7 mouse cellular contexts compared by ENCODE assay signal in the genomic region with DNA sequence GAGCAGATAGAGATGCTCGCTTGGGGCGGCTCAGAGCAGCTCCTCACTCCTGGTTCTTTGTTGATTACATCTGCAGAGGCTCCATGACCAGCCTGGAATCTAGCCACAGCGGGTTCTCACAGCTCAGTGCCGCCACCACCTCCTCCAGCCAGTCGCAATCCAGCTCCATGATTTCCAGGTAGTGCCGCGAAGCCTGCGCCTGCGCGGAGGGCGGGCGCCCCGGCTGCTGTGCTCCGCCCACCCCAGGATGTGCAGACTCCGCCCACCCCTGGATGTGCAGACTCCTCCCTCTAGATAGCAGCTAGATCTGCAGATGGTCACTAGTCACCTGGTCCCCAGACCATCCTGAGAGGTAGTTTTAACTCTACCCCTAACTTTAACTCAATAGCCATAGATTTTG. TPM values are rescaled to one million over a fixed set of nuclear protein-coding genes. Genes with fewer than 3 reads are reported as not detected.
DNase-seq lines count a peak whose midpoint lies in the region; ATAC-seq lines count a peak whose summit lies in the region.

No protein-coding gene starts in this region.

- no peaks in the 10 kb centered on the region for H3K9me3 ChIP-seq in midbrain, embryonic 10.5 days (replicated peaks)
- no peaks in the 10 kb centered on the region for H3K9me3 ChIP-seq in midbrain, embryonic 15.5 days
- H3K9me3 ChIP-seq in embryonic facial prominence, embryonic 11.5 days (replicated peaks; ENCODE audit: control insufficient read depth, low read length), result no peaks in the 10 kb centered on the region
- no peaks in the 10 kb centered on the region for H3K9me3 ChIP-seq in kidney, embryonic 16.5 days (ENCODE audit: low read length)
- no peaks in the 10 kb centered on the region for H3K9me3 ChIP-seq in neural tube, embryonic 13.5 days

- no peak for ATAC-seq in midbrain, embryonic 15.5 days (replicated peaks)
- no peak; the same call in 1 of the 2 replicates for ATAC-seq in embryonic facial prominence, embryonic 11.5 days (replicated peaks; ENCODE audit: insufficient number of reproducible peaks, low FRiP score, low TSS enrichment, low read depth)
- ATAC-seq in kidney, embryonic 16.5 days (ENCODE audit: low FRiP score, low TSS enrichment), result peak; percentile 44; the same call in 1 of the 2 replicates
- peak; percentile 12; the same call in 1 of the 2 replicates for ATAC-seq in neural tube, embryonic 13.5 days (ENCODE audit: low read depth)
- no peak for ATAC-seq in megakaryocyte, adult 5-6 weeks (ENCODE audit: poor library complexity, severe bottlenecking)

- DNase-seq in midbrain, embryonic 10.5 days (ENCODE audit: low spot score), result peak; percentile 83
- DNase-seq in embryonic facial prominence, embryonic 11.5 days (ENCODE audit: low spot score), result peak; percentile 85
- no peak for DNase-seq in heart, adult 18-20 months

- H3K27me3 ChIP-seq in midbrain, embryonic 10.5 days (ENCODE audit: low read depth, poor library complexity, severe bottlenecking), result no peaks in the 10 kb centered on the region
- no peaks in the 10 kb centered on the region for H3K27me3 ChIP-seq in midbrain, embryonic 15.5 days (replicated peaks)
- no peaks in the 10 kb centered on the region for H3K27me3 ChIP-seq in embryonic facial prominence, embryonic 11.5 days (ENCODE audit: control insufficient read depth, insufficient read depth, low read length)
- H3K27me3 ChIP-seq in kidney, embryonic 16.5 days (ENCODE audit: insufficient read depth, low read length), result no peaks in the 10 kb centered on the region
- no peaks in the 10 kb centered on the region for H3K27me3 ChIP-seq in neural tube, embryonic 13.5 days

- H3K36me3 ChIP-seq in midbrain, embryonic 10.5 days, result peaks cover 75% of the 10 kb centered on the region
- H3K36me3 ChIP-seq in midbrain, embryonic 15.5 days (replicated peaks), result peaks cover 36% of the 10 kb centered on the region
- H3K36me3 ChIP-seq in embryonic facial prominence, embryonic 11.5 days (replicated peaks; ENCODE audit: control insufficient read depth, insufficient read depth, low read depth, low read length), result no peaks in the 10 kb centered on the region; the same call in 1 of the 2 replicates
- H3K36me3 ChIP-seq in kidney, embryonic 16.5 days (ENCODE audit: insufficient read depth, low read length), result peaks cover 46% of the 10 kb centered on the region
- H3K36me3 ChIP-seq in neural tube, embryonic 13.5 days, result peaks cover 84% of the 10 kb centered on the region

- no peak overlapping the region for H3K4me2 ChIP-seq in midbrain, embryonic 15.5 days
- no peak overlapping the region for H3K4me2 ChIP-seq in embryonic facial prominence, embryonic 11.5 days (ENCODE audit: low read depth, low read length)
- H3K4me2 ChIP-seq in kidney, embryonic 16.5 days (replicated peaks; ENCODE audit: low read depth, low read length), result no peak overlapping the region
- H3K4me2 ChIP-seq in neural tube, embryonic 13.5 days, result no peak overlapping the region

- H3K9ac ChIP-seq in midbrain, embryonic 15.5 days, result no peak overlapping the region
- H3K9ac ChIP-seq in embryonic facial prominence, embryonic 11.5 days (replicated peaks; ENCODE audit: low read length), result no peak overlapping the region
- no peak overlapping the region for H3K9ac ChIP-seq in kidney, embryonic 16.5 days (replicated peaks; ENCODE audit: low read length)
- H3K9ac ChIP-seq in neural tube, embryonic 13.5 days, result no peak overlapping the region

- peaks cover 32% of the 10 kb centered on the region for H3K4me1 ChIP-seq in midbrain, embryonic 10.5 days
- 0 out of 2 replicates have a peak, but pooled peaks cover 4% of the 10 kb centered on the region for H3K4me1 ChIP-seq in midbrain, embryonic 15.5 days
- H3K4me1 ChIP-seq in embryonic facial prominence, embryonic 11.5 days (ENCODE audit: control insufficient read depth, insufficient read depth, low read length), result no peaks in the 10 kb centered on the region
- H3K4me1 ChIP-seq in kidney, embryonic 16.5 days (ENCODE audit: insufficient read depth, low read length), result peaks cover 20% of the 10 kb centered on the region
- peaks cover 16% of the 10 kb centered on the region; the same call in 1 of the 2 replicates for H3K4me1 ChIP-seq in neural tube, embryonic 13.5 days (replicated peaks)

- 0 out of 2 replicates have a peak overlapping the region, but pooled peaks have one; percentile 66 for H3K27ac ChIP-seq in midbrain, embryonic 10.5 days (replicated peaks)
- no peak overlapping the region for H3K27ac ChIP-seq in midbrain, embryonic 15.5 days
- no peak overlapping the region for H3K27ac ChIP-seq in embryonic facial prominence, embryonic 11.5 days (replicated peaks; ENCODE audit: low read depth, low read length)
- H3K27ac ChIP-seq in kidney, embryonic 16.5 days (ENCODE audit: low read length), result no peak overlapping the region; the same call in 1 of the 2 replicates
- no peak overlapping the region for H3K27ac ChIP-seq in neural tube, embryonic 13.5 days (replicated peaks)

- H3K4me3 ChIP-seq in midbrain, embryonic 10.5 days, result peak overlapping the region; percentile 37
- no peak overlapping the region for H3K4me3 ChIP-seq in midbrain, embryonic 15.5 days
- no peak overlapping the region for H3K4me3 ChIP-seq in embryonic facial prominence, embryonic 11.5 days (ENCODE audit: low read depth, low read length)
- H3K4me3 ChIP-seq in kidney, embryonic 16.5 days (ENCODE audit: low read length), result no peak overlapping the region
- no peak overlapping the region for H3K4me3 ChIP-seq in neural tube, embryonic 13.5 days

- 7% methylated on average over 15 of the region's 15 CpGs for WGBS in midbrain, embryonic 10.5 days
- WGBS in midbrain, embryonic 15.5 days, result 24% methylated on average over 13 of the region's 15 CpGs
- 8% methylated on average over 15 of the region's 15 CpGs for WGBS in embryonic facial prominence, embryonic 11.5 days
- WGBS in kidney, embryonic 16.5 days, result 10% methylated on average over 13 of the region's 15 CpGs
- WGBS in neural tube, embryonic 13.5 days, result 5% methylated on average over 13 of the region's 15 CpGs

RNA-seq across cellular contexts. Expression of a gene that starts 41.8 kb away (rescaled TPM):
- 49.9 and 58.0 TPM in 2 replicates for polyA plus RNA-seq in midbrain, embryonic 10.5 days (2016; fragmentation: Nextera tagmentation; extraction: Ambion mirVana)
- 62.8 and 63.9 TPM in 2 replicates for polyA plus RNA-seq in midbrain, embryonic 15.5 days (2015; fragmentation: Nextera tagmentation; extraction: Ambion mirVana)
- polyA plus RNA-seq in embryonic facial prominence, embryonic 11.5 days (2014; fragmentation: Nextera tagmentation; extraction: Ambion mirVana), result 25.4 and 28.3 TPM in 2 replicates
- polyA plus RNA-seq in kidney, embryonic 16.5 days (2015; fragmentation: Nextera tagmentation; extraction: Ambion mirVana), result 91.5 and 92.9 TPM in 2 replicates
- polyA plus RNA-seq in neural tube, embryonic 13.5 days (2015; fragmentation: Nextera tagmentation; extraction: Ambion mirVana), result 57.6 and 67.0 TPM in 2 replicates
- 10 to 100 TPM; 86.8 to 98.2 TPM for total RNA-seq in heart, adult 18-20 months (2021)
- 24.3 and 29.1 TPM in 2 replicates for total RNA-seq in megakaryocyte, adult 5-6 weeks (2015)
- total RNA-seq in megakaryocyte, adult 5-6 weeks (2017), result 32.3 and 41.7 TPM in 2 replicates

RNA-seq across cellular contexts. Expression of a gene that starts 42.7 kb away (rescaled TPM):
- polyA plus RNA-seq in midbrain, embryonic 10.5 days (2016; fragmentation: Nextera tagmentation; extraction: Ambion mirVana), result 186 and 195 TPM in 2 replicates
- polyA plus RNA-seq in midbrain, embryonic 15.5 days (2015; fragmentation: Nextera tagmentation; extraction: Ambion mirVana), result 106 and 112 TPM in 2 replicates
- 182 TPM in 2 replicates for polyA plus RNA-seq in embryonic facial prominence, embryonic 11.5 days (2014; fragmentation: Nextera tagmentation; extraction: Ambion mirVana)
- 123 and 131 TPM in 2 replicates for polyA plus RNA-seq in kidney, embryonic 16.5 days (2015; fragmentation: Nextera tagmentation; extraction: Ambion mirVana)
- 105 and 120 TPM in 2 replicates for polyA plus RNA-seq in neural tube, embryonic 13.5 days (2015; fragmentation: Nextera tagmentation; extraction: Ambion mirVana)
- total RNA-seq in heart, adult 18-20 months (2021), result 10 to 100 TPM; 32.7 to 33.4 TPM
- 162 and 178 TPM in 2 replicates for total RNA-seq in megakaryocyte, adult 5-6 weeks (2015)
- total RNA-seq in megakaryocyte, adult 5-6 weeks (2017), result 335 and 338 TPM in 2 replicates

Comparison
In these comparisons a context has a peak if more than half of its experiments do, and no peak if none do; other contexts are left out.
1. DNase-seq: peak in midbrain, embryonic 10.5 days (single experiment) and embryonic facial prominence, embryonic 11.5 days (single experiment); none in heart, adult 18-20 months (0 of 2).
2. ATAC-seq: peak in kidney, embryonic 16.5 days (single experiment) and neural tube, embryonic 13.5 days (single experiment); none in midbrain, embryonic 15.5 days (single experiment), embryonic facial prominence, embryonic 11.5 days (single experiment) and megakaryocyte, adult 5-6 weeks (single experiment).